Comparison of ENCODE assay signal across 23 mouse cellular contexts in the genomic region with DNA sequence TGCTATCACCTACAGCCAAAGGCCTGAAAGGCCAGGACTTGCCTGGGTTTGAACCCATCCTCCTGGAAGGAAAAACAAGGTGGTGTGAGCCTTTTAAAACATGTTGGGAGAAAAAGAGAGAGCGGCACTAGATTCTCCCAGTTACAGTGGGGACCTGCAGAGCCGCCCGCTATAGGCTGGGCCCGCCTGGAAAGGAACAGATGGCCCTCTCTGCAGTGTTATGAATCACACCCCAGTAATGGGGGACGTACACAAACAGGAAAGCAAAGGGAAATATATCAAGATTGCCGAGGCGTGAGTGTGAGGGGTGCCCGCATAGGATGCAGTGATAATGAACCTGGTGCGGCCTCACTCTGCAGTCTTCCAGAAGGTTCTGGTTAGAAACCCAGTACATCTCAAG. TPM values are rescaled to one million over a fixed set of nuclear protein-coding genes. Genes with fewer than 3 reads are reported as not detected.
"Had no signal": no experiment of that assay in that cellular context is flagged by ENCODE, and none has a peak within 500 bp of the region (broad histone marks: within the 10 kb centered on the region; RNA-seq: fewer than 3 reads in every experiment).

No protein-coding gene starts in this region.

- H3K9ac ChIP-seq: kidney, embryonic 15.5 days; limb, embryonic 12.5 days; limb, embryonic 15.5 days; liver, embryonic 14.5 days; liver, postnatal 0 days; lung, embryonic 14.5 days; midbrain, embryonic 12.5 days; midbrain, embryonic 15.5 days; neural tube, embryonic 12.5 days; neural tube, embryonic 15.5 days had no signal

- ATAC-seq: liver, postnatal 0 days; lung, postnatal 0 days; midbrain, embryonic 15.5 days had no signal

- H3K36me3 ChIP-seq: kidney, embryonic 15.5 days; limb, embryonic 12.5 days; limb, embryonic 15.5 days; midbrain, embryonic 12.5 days; midbrain, embryonic 15.5 days; neural tube, embryonic 12.5 days; neural tube, embryonic 15.5 days had no signal

- H3K4me2 ChIP-seq: kidney, embryonic 15.5 days; limb, embryonic 12.5 days; limb, embryonic 15.5 days; liver, embryonic 11.5 days; lung, embryonic 14.5 days; midbrain, embryonic 12.5 days; midbrain, embryonic 15.5 days; neural tube, embryonic 12.5 days; neural tube, embryonic 15.5 days had no signal

- H3K27ac ChIP-seq: kidney, embryonic 15.5 days; limb, embryonic 12.5 days; limb, embryonic 15.5 days; liver, embryonic 14.5 days; macrophage; midbrain, embryonic 12.5 days; midbrain, embryonic 15.5 days; neural tube, embryonic 12.5 days; neural tube, embryonic 15.5 days had no signal

- H3K4me3 ChIP-seq: kidney, embryonic 15.5 days; limb, embryonic 12.5 days; limb, embryonic 15.5 days; midbrain, embryonic 12.5 days; midbrain, embryonic 15.5 days; neural tube, embryonic 12.5 days; neural tube, embryonic 15.5 days had no signal

- H3K4me1 ChIP-seq: kidney, embryonic 15.5 days; limb, embryonic 12.5 days; limb, embryonic 15.5 days; midbrain, embryonic 12.5 days; neural tube, embryonic 12.5 days had no signal

- DNase-seq: kidney, postnatal 10 days; kidney, postnatal 36 days; left cerebral cortex, postnatal 4 days; liver, postnatal 0 days; lung, embryonic 14.5 days; right cerebral cortex, postnatal 25 days; thymus, adult 18-20 months; thymus, postnatal 36 days had no signal

- H3K27me3 ChIP-seq: kidney, embryonic 15.5 days; limb, embryonic 12.5 days; limb, embryonic 15.5 days; midbrain, embryonic 12.5 days; midbrain, embryonic 15.5 days; neural tube, embryonic 12.5 days; neural tube, embryonic 15.5 days had no signal

- H3K9me3 ChIP-seq: kidney, embryonic 15.5 days; limb, embryonic 12.5 days; limb, embryonic 15.5 days; midbrain, embryonic 12.5 days; midbrain, embryonic 15.5 days; neural tube, embryonic 12.5 days; neural tube, embryonic 15.5 days had no signal

RNA-seq across cellular contexts. Expression of gene Zdhhc25, which starts 47.2 kb away (rescaled TPM):
- polyA plus RNA-seq: kidney, embryonic 15.5 days; limb, embryonic 12.5 days; limb, embryonic 15.5 days; liver, embryonic 11.5 days; liver, embryonic 14.5 days; liver, postnatal 0 days; lung, embryonic 14.5 days; lung, postnatal 0 days; macrophage; midbrain, embryonic 12.5 days; midbrain, embryonic 15.5 days; neural tube, embryonic 12.5 days; neural tube, embryonic 15.5 days; small intestine, adult 2 months; spleen, adult 2 months; stomach, embryonic 16.5 days; urinary bladder, adult 2 months had no signal
